Mouse (Mus musculus) liver, postnatal 0 days (tissue): ENCODE data around the gene Btbd9.

Experiments used
- CTCF ChIP-seq: sonication (generic); IDR thresholded peaks from 2 replicates; pipeline ENCODE4 v1.5.1; 2016; ENCODE audit warnings: antibody characterized with exemption, low read depth
- EP300 ChIP-seq: IDR thresholded peaks from 2 replicates; pipeline ENCODE4 v1.6.1; 2016; ENCODE audit warnings: antibody characterized with exemption, low read depth, mild to moderate bottlenecking

DNA sequence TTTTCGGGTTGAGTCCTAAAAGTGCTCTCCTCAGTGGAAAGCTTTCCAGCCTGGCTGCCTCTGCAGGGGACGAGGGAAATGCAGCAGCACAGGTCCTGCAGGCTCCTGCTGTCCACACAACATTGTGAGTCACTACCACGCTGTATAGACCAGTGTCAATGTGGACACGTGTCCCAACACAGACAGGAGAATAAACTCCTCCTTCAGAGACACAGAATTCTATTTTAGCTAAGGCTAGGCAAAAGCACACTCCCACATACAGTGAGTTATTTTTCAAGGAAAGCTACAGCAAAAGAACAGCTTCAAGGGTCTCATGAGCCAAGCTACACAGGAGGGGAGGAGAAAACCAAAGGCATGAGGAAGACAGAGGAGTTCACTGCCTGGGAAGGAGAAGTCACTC, 243.2 kb downstream of the Btbd9 start:
- TF ChIP-seq CTCF (no peak), EP300 (no peak)
